Mouse (Mus musculus): Measurements from ENCODE around the gene Gabpb2. TPM values are rescaled to one million over a fixed set of nuclear protein-coding genes. Genes with fewer than 3 reads are reported as not detected.
A peak's percentile ranks its signal among the peaks of the same experiment; 100 is the strongest.

The Gabpb2 gene
- 7.7 and 8.5 TPM in 2 replicates for polyA plus RNA-seq (2015; fragmentation: Nextera tagmentation; extraction: Ambion mirVana)

- peak within 1 kb of the TSS; percentile 71 for H3K4me2 ChIP-seq
- peak; percentile 88 for ATAC-seq
- H3K9ac ChIP-seq: peak within 1 kb of the TSS; percentile 91
- H3K4me3 ChIP-seq: peak within 1 kb of the TSS; percentile 75
- peak within 1 kb of the TSS; percentile 98 for H3K27ac ChIP-seq
- H3K27me3 ChIP-seq: no peaks in the 10 kb centered on the region
- peaks cover 62% of the 10 kb centered on the region for H3K36me3 ChIP-seq (ENCODE audit: poor library complexity, severe bottlenecking)
- WGBS: under 1% methylated on average over 56 of the region's 56 CpGs
- no peaks in the 10 kb centered on the region for H3K9me3 ChIP-seq (replicated peaks)
- peaks cover 20% of the 10 kb centered on the region for H3K4me1 ChIP-seq
Measured at GRCm38 (mm10) chr3:95217255-95218134, at the start of gene Gabpb2. Gene Gabpb2, minus strand, starts transcription at chr3:95217916.

- no peak overlapping the region for H3K27ac ChIP-seq
- H3K4me1 ChIP-seq: no peaks in the 10 kb centered on the region
- H3K4me2 ChIP-seq: no peak overlapping the region
- 96% methylated on average over 3 of the region's 3 CpGs for WGBS
- H3K27me3 ChIP-seq: no peaks in the 10 kb centered on the region
- peaks cover 71% of the 10 kb centered on the region for H3K36me3 ChIP-seq (ENCODE audit: poor library complexity, severe bottlenecking)
- no peak overlapping the region for H3K4me3 ChIP-seq
- no peak for ATAC-seq
- H3K9ac ChIP-seq: no peak overlapping the region
- H3K9me3 ChIP-seq (replicated peaks): no peaks in the 10 kb centered on the region
Measured at GRCm38 (mm10) chr3:95266052-95266451, 48.3 kb upstream of the Gabpb2 start.

GRCm38 (mm10) chr3:95264724-95265123 lies 47.0 kb upstream of the Gabpb2 start:
- no peak for ATAC-seq
- Histone ChIP-seq H3K27ac (no peak overlapping the region), H3K9ac (no peak overlapping the region), H3K4me3 (no peak overlapping the region), H3K4me1 (no peaks in the 10 kb centered on the region), H3K27me3 (no peaks in the 10 kb centered on the region), H3K36me3 (ENCODE audit: poor library complexity, severe bottlenecking) (peaks cover 78% of the 10 kb centered on the region), H3K9me3 (replicated peaks) (no peaks in the 10 kb centered on the region), H3K4me2 (no peak overlapping the region)
- WGBS: 82% methylated on average over 1 of the region's 1 CpGs

- Histone ChIP-seq H3K27ac (no peak overlapping the region), H3K36me3 (ENCODE audit: poor library complexity, severe bottlenecking) (peaks cover 84% of the 10 kb centered on the region)
- no peak for ATAC-seq
Measured at GRCm38 (mm10) chr3:95263089-95263739, 45.5 kb upstream of the Gabpb2 start.

GRCm38 (mm10) chr3:95261975-95262374 lies 44.3 kb upstream of the Gabpb2 start:
- Histone ChIP-seq H3K36me3 (ENCODE audit: poor library complexity, severe bottlenecking) (peaks cover 84% of the 10 kb centered on the region), H3K9ac (no peak overlapping the region), H3K4me1 (no peaks in the 10 kb centered on the region), H3K27me3 (no peaks in the 10 kb centered on the region), H3K4me3 (no peak overlapping the region), H3K9me3 (replicated peaks) (no peaks in the 10 kb centered on the region), H3K27ac (no peak overlapping the region), H3K4me2 (no peak overlapping the region)
- WGBS: 94% methylated on average over 4 of the region's 4 CpGs
- no peak for ATAC-seq

More at GRCm38 (mm10) chr3:95263089-95263739, 45.5 kb upstream of the Gabpb2 start:
- Histone ChIP-seq H3K9me3 (replicated peaks) (no peaks in the 10 kb centered on the region), H3K4me2 (no peak overlapping the region), H3K4me1 (no peaks in the 10 kb centered on the region), H3K27me3 (no peaks in the 10 kb centered on the region), H3K9ac (no peak overlapping the region), H3K4me3 (no peak overlapping the region)
- 55% methylated on average over 11 of the region's 11 CpGs for WGBS

GRCm38 (mm10) chr3:95256931-95257330 lies 39.2 kb upstream of the Gabpb2 start:
- H3K4me3 ChIP-seq: no peak overlapping the region
- ATAC-seq: no peak
- no peak overlapping the region for H3K27ac ChIP-seq
- no peaks in the 10 kb centered on the region for H3K9me3 ChIP-seq (replicated peaks)
- 86% methylated on average over 5 of the region's 5 CpGs for WGBS
- H3K9ac ChIP-seq: no peak overlapping the region
- peaks cover 89% of the 10 kb centered on the region for H3K36me3 ChIP-seq (ENCODE audit: poor library complexity, severe bottlenecking)
- H3K4me1 ChIP-seq: no peaks in the 10 kb centered on the region
- H3K4me2 ChIP-seq: no peak overlapping the region
- H3K27me3 ChIP-seq: no peaks in the 10 kb centered on the region

- no peak within 1 kb of the TSS for H3K27ac ChIP-seq
- no peak within 1 kb of the TSS for H3K4me2 ChIP-seq
- no peak within 1 kb of the TSS for H3K4me3 ChIP-seq
- H3K27me3 ChIP-seq: no peaks in the 10 kb centered on the region
- H3K9me3 ChIP-seq (replicated peaks): no peaks in the 10 kb centered on the region
- H3K36me3 ChIP-seq (ENCODE audit: poor library complexity, severe bottlenecking): peaks cover 31% of the 10 kb centered on the region
- no peak within 1 kb of the TSS; the same call in 1 of the 2 replicates for H3K9ac ChIP-seq
- no peak for ATAC-seq
- H3K4me1 ChIP-seq: no peaks in the 10 kb centered on the region
- 66% methylated on average over 7 of the region's 7 CpGs for WGBS
Measured at GRCm38 (mm10) chr3:95250783-95251424, 33.2 kb upstream of the Gabpb2 start, which contains the start of gene Bnipl. Gene Bnipl, minus strand, starts transcription at chr3:95251193.

GRCm38 (mm10) chr3:95250361-95250760 lies 32.6 kb upstream of the Gabpb2 start:
- H3K27me3 ChIP-seq: no peaks in the 10 kb centered on the region
- H3K4me1 ChIP-seq: no peaks in the 10 kb centered on the region
- H3K27ac ChIP-seq: no peak overlapping the region
- H3K4me3 ChIP-seq: no peak overlapping the region
- peaks cover 29% of the 10 kb centered on the region for H3K36me3 ChIP-seq (ENCODE audit: poor library complexity, severe bottlenecking)
- H3K9ac ChIP-seq: no peak overlapping the region
- no peak for ATAC-seq
- no peak overlapping the region for H3K4me2 ChIP-seq
- H3K9me3 ChIP-seq (replicated peaks): no peaks in the 10 kb centered on the region
- 86% methylated on average over 5 of the region's 5 CpGs for WGBS

GRCm38 (mm10) chr3:95247660-95248336 lies 30.1 kb upstream of the Gabpb2 start:
- Histone ChIP-seq H3K4me1 (no peaks in the 10 kb centered on the region), H3K9ac (no peak overlapping the region), H3K4me2 (no peak overlapping the region), H3K9me3 (replicated peaks) (no peaks in the 10 kb centered on the region), H3K27ac (no peak overlapping the region), H3K36me3 (ENCODE audit: poor library complexity, severe bottlenecking) (peaks cover 12% of the 10 kb centered on the region), H3K27me3 (no peaks in the 10 kb centered on the region), H3K4me3 (no peak overlapping the region)
- ATAC-seq: no peak
- WGBS: 86% methylated on average over 1 of the region's 1 CpGs

GRCm38 (mm10) chr3:95246465-95247231 lies 28.9 kb upstream of the Gabpb2 start:
- H3K27ac ChIP-seq: no peak overlapping the region
- no peak for ATAC-seq

GRCm38 (mm10) chr3:95243086-95243485 lies 25.4 kb upstream of the Gabpb2 start:
- Histone ChIP-seq H3K9me3 (replicated peaks) (no peaks in the 10 kb centered on the region), H3K4me1 (no peaks in the 10 kb centered on the region), H3K36me3 (ENCODE audit: poor library complexity, severe bottlenecking) (peaks cover 20% of the 10 kb centered on the region), H3K4me2 (no peak overlapping the region), H3K4me3 (no peak overlapping the region), H3K27ac (no peak overlapping the region), H3K9ac (no peak overlapping the region), H3K27me3 (no peaks in the 10 kb centered on the region)
- 79% methylated on average over 2 of the region's 2 CpGs for WGBS
- no peak for ATAC-seq

More at GRCm38 (mm10) chr3:95246465-95247231, 28.9 kb upstream of the Gabpb2 start:
- no peak overlapping the region for H3K9ac ChIP-seq
- no peak overlapping the region for H3K4me3 ChIP-seq
- 85% methylated on average over 5 of the region's 5 CpGs for WGBS
- H3K9me3 ChIP-seq (replicated peaks): no peaks in the 10 kb centered on the region
- H3K36me3 ChIP-seq (ENCODE audit: poor library complexity, severe bottlenecking): peaks cover 10% of the 10 kb centered on the region
- no peaks in the 10 kb centered on the region for H3K4me1 ChIP-seq
- H3K4me2 ChIP-seq: no peak overlapping the region
- H3K27me3 ChIP-seq: no peaks in the 10 kb centered on the region

Measured in forebrain, embryonic 13.5 days (tissue).